Mouse (Mus musculus): Measurements from ENCODE around the gene Rpusd3.

Rpusd3 gene

GRCm38 (mm10) chr6:113385160-113385714 lies 33.9 kb downstream of the Rpusd3 start:
- DNase-seq (ENCODE audit: low read depth): no peak

DNA sequence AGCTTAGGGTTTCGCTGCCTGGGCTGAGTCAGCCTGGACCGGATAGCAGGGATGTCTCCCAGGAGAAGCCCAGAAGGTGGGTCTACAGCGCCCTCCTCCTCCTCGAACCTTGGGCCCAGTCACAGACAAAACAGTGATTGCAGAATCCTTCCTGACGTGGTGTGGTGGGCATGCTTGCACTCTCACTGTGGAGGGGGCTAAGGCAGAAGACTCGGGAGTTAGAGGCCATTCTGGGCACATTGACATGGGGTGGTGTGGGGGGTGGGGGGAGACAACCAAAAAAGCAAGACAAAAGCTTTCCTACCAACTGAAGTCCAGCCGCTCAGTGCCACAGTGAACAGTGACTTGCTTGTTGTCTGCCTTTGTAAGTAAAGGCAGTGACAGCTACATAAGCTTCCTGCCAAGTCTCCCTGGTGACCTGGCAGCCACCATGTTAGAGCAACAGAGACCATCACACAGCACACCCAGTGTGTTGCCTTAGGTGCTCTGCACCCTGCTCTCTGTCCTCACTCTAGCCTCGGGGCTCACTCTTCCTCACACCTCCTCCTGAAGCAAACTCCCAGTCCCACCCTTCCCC lies 34.7 kb downstream of the Rpusd3 start:
- no peak for DNase-seq (ENCODE audit: low read depth)

- DNase-seq (ENCODE audit: low read depth): no peak
These were observed 38.7 kb downstream of the Rpusd3 start for GRCm38 (mm10) chr6:113380480-113380879.

- DNase-seq (ENCODE audit: low read depth): no peak
These were observed 39.9 kb downstream of the Rpusd3 start for GRCm38 (mm10) chr6:113379246-113379645.

GRCm38 (mm10) chr6:113377496-113378385 lies 41.4 kb downstream of the Rpusd3 start, which contains the start of the genes Tada3 and Arpc4:
Gene Tada3, minus strand, starts transcription at chr6:113377883.
Gene Arpc4, plus strand, starts transcription at chr6:113378115.
- peak; percentile 85 for DNase-seq (ENCODE audit: low read depth)

DNA sequence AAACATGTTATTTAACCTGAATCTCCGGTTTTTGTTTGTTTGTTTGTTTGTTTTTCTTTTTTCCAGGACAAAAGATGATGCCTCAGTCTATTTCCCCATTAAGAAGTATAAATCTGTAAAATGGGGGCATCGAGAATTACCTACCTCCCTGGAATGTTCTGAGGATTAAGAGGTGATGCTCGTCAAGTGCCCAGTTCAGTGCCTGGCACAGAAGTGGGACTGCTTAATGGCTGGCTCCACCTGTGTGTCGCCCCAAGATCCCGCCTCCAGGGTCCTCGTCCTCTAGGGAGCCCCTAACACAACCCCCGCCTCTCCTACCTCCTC lies 42.0 kb downstream of the Rpusd3 start:
- DNase-seq (ENCODE audit: low read depth): no peak

DNA sequence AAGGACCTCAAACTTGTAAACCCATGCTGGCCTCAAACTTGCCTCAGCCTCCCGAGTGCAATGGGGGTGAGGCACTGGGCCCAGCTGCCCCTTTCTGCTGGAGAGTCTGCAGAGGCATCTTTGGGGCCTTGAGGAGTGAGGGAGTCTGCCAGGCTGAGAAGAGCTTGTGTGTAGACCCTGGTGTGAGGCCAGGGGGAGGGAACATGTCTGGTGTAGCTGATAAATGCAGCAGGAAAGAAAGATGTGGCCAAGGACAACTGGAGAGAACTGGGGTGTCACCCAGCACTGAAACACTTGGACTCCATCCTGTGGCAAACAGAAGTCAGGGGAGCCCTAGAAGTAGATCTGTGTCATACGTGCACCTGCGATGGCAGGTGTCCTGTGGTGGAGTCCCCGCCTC lies 45.6 kb downstream of the Rpusd3 start:
- DNase-seq (ENCODE audit: low read depth): no peak

- no peak for DNase-seq (ENCODE audit: low read depth)
These were observed 48.8 kb downstream of the Rpusd3 start for GRCm38 (mm10) chr6:113370194-113370929.

DNA sequence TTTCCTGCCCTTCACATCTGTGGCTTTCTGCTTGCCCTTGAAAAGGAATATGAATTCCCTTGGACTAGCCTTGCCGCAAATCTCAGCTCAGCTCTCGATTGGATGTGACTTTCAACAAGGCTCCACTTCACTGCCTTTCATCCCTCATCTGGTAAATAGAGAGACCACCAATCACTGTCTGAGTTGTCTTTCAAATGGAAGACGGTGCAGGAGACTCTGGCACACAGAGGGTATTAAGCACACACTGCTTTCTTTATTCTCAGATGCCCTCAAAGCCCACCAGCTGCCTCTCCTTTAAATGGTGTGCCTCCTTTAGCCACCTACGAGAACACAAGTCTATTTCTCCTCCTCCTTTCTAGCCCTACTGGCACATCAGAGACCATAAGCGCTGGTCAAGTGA lies 50.6 kb downstream of the Rpusd3 start:
- no peak for DNase-seq (ENCODE audit: low read depth)

GRCm38 (mm10) chr6:113368124-113368523 lies 51.0 kb downstream of the Rpusd3 start:
- DNase-seq (ENCODE audit: low read depth): no peak

DNA sequence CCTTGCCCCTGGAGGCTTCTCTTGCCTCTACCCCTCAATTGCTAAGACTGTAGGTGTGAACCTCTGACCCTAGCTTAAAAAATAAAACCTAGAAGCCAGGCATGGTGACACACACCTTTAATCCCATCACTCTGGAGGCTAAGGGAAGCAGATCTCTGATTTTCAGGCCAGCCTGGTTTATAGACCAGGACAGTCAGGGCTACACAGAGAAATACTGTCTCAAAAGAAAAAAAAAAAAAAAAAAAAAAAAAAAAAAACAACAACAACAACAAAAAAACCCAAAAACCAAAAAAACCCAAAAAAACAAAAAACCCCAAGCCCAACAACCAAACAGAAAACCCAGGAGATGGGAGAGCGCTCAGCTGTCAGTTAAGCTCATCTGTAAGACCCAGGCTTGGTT lies 51.6 kb downstream of the Rpusd3 start:
- no peak for DNase-seq (ENCODE audit: low read depth)

DNA sequence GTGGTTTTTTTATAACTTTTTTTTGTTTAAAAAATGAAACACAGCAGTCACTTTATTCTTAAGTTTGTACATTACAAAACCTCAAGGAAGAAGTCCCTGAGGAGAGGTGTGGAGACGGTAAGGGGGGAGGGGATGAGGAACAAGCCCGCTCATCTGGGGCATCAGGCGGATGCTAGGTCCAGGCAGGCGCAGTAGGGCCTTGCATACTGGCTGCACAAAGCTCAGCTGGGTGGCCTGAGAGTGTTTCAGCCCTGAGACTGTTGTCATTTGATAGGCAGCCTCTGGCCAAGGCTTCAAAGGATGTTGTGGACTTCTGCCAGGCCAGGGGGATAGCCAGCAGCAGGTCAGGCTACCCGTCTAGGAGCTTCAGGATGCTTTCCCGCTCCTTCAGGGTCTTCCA lies 52.5 kb downstream of the Rpusd3 start:
- DNase-seq (ENCODE audit: low read depth): no peak

All from fibroblast of lung, adult 2 months (primary cell).